Mouse (Mus musculus) C2C12 (cell line): Measurements from ENCODE around the gene Aasdh. TPM values are rescaled to one million over a fixed set of nuclear protein-coding genes. Genes with fewer than 3 reads are reported as not detected.
"Not testable (repeated sequence)": the region's sequence is repeated elsewhere in the genome, so short reads cannot be mapped to it uniquely, and the experiment has no call there.

Experiments used
- H3K27me3 ChIP-seq: one replicate; pipeline ENCODE4 v1.6.1; 2011; ENCODE audit not compliant: control insufficient read depth, insufficient read depth, insufficient read length
- H3K36me3 ChIP-seq: one replicate; pipeline ENCODE4 v1.6.1; 2011; ENCODE audit not compliant: control insufficient read depth, insufficient read depth
- H3K4me3 ChIP-seq: one replicate; pipeline ENCODE4 v1.5.1; 2011; ENCODE audit warnings: mild to moderate bottlenecking, control low read depth; ENCODE audit not compliant: poor library complexity, insufficient read depth, severe bottlenecking
- H3K79me2 ChIP-seq: one replicate; pipeline ENCODE4 v1.6.1; 2011; ENCODE audit not compliant: control insufficient read depth, insufficient read depth
- H3K79me3 ChIP-seq: one replicate; pipeline ENCODE4 v1.6.1; 2011; ENCODE audit warnings: low read depth, control low read depth
- H3ac ChIP-seq: one replicate; pipeline ENCODE3; 2011; ENCODE audit warnings: low read depth; ENCODE audit not compliant: control insufficient read depth, insufficient read length
- CEBPB ChIP-seq: IDR thresholded peaks from one replicate; pipeline ENCODE4 v1.6.1; 2011; ENCODE audit warnings: low read depth, mild to moderate bottlenecking, control low read depth, moderate library complexity
- CTCF ChIP-seq: IDR thresholded peaks from one replicate; pipeline ENCODE4 v1.5.1; 2011; ENCODE audit not compliant: control insufficient read depth, insufficient read depth, insufficient read length
- FOSL1 ChIP-seq: IDR thresholded peaks from one replicate; pipeline ENCODE4 v1.8.0; 2011; ENCODE audit warnings: mild to moderate bottlenecking, low read length; ENCODE audit not compliant: poor library complexity, insufficient read depth, severe bottlenecking
- MAX ChIP-seq: IDR thresholded peaks from one replicate; pipeline ENCODE4 v1.6.1; 2011; ENCODE audit warnings: mild to moderate bottlenecking, control low read depth
- MYOD1 ChIP-seq: IDR thresholded peaks from one replicate; pipeline ENCODE4 v1.6.1; 2011; ENCODE audit warnings: low read depth; ENCODE audit not compliant: control insufficient read depth, insufficient read length
- MYOG ChIP-seq: IDR thresholded peaks from one replicate; pipeline ENCODE4 v1.6.1; 2011; ENCODE audit not compliant: control insufficient read depth, insufficient read length; ENCODE audit errors: extremely low read depth
- USF1 ChIP-seq: IDR thresholded peaks from one replicate; pipeline ENCODE4 v1.6.1; 2011; ENCODE audit warnings: low read depth, mild to moderate bottlenecking, control low read depth, moderate library complexity
- polyA plus RNA-seq: library from polyadenylated mRNA; unstranded; fragments of >200 nt; fragmentation: generic; extraction: Trizol; gene quantifications from one replicate; pipeline ENCODE4 v1.2.1, GENCODE M21; 2012; ENCODE audit warnings: missing spikeins

Aasdh gene
- polyA plus RNA-seq, 1 experiment: 3.5 TPM

GRCm38 (mm10) chr5:76922833-76923232 is 17.5 kb upstream of the Aasdh start:
- H3ac ChIP-seq: no peak overlapping the region
- no peak overlapping the region for H3K4me3 ChIP-seq
- H3K27me3 ChIP-seq: no peaks in the 10 kb centered on the region
- H3K79me2 ChIP-seq: peaks cover 54% of the 10 kb centered on the region
- TF ChIP-seq MYOD1 (peak; percentile 52), FOSL1 (no peak)
- peaks cover 74% of the 10 kb centered on the region for H3K36me3 ChIP-seq
- peaks cover 26% of the 10 kb centered on the region for H3K79me3 ChIP-seq

GRCm38 (mm10) chr5:76912522-76912921 is 7.2 kb upstream of the Aasdh start:
- H3K4me3 ChIP-seq, H3K27me3 ChIP-seq, H3ac ChIP-seq, H3K79me3 ChIP-seq, H3K79me2 ChIP-seq: not testable (repeated sequence)
- peaks cover 41% of the 10 kb centered on the region for H3K36me3 ChIP-seq

GRCm38 (mm10) chr5:76910807-76911206 is 5.5 kb upstream of the Aasdh start:
- H3K79me2 ChIP-seq: no peaks in the 10 kb centered on the region
- no peak overlapping the region for H3K4me3 ChIP-seq
- H3K27me3 ChIP-seq: no peaks in the 10 kb centered on the region
- H3K36me3 ChIP-seq: peaks cover 27% of the 10 kb centered on the region
- TF ChIP-seq MAX: no peak
- TF ChIP-seq CTCF: no peak
- TF ChIP-seq FOSL1: no peak
- no peak for TF ChIP-seq USF1
- TF ChIP-seq MYOD1: no peak
- no peak for TF ChIP-seq CEBPB
- no peak for TF ChIP-seq MYOG
- H3K79me3 ChIP-seq: no peaks in the 10 kb centered on the region
- H3ac ChIP-seq: no peak overlapping the region

- no peaks in the 10 kb centered on the region for H3K36me3 ChIP-seq
- H3K79me3 ChIP-seq: no peaks in the 10 kb centered on the region
- TF ChIP-seq CTCF (no peak), MYOD1 (no peak)
- no peak overlapping the region for H3ac ChIP-seq
- H3K27me3 ChIP-seq: no peaks in the 10 kb centered on the region
- no peak overlapping the region for H3K4me3 ChIP-seq
- H3K79me2 ChIP-seq: peaks cover 5% of the 10 kb centered on the region
Measured at GRCm38 (mm10) chr5:76906155-76906499, 813 bp upstream of the Aasdh start.

GRCm38 (mm10) chr5:76904713-76905404 is 455 bp downstream of the Aasdh start:
- peak overlapping the region; percentile 67 for H3ac ChIP-seq
- no peak for TF ChIP-seq FOSL1
- TF ChIP-seq CTCF: no peak
- no peak for TF ChIP-seq MAX
- no peak for TF ChIP-seq USF1
- TF ChIP-seq MYOG: no peak
- no peak for TF ChIP-seq CEBPB
- no peak for TF ChIP-seq MYOD1
- no peaks in the 10 kb centered on the region for H3K27me3 ChIP-seq
- peak overlapping the region; percentile 53 for H3K4me3 ChIP-seq
- H3K79me3 ChIP-seq: no peaks in the 10 kb centered on the region
- H3K79me2 ChIP-seq: peaks cover 5% of the 10 kb centered on the region
- H3K36me3 ChIP-seq: no peaks in the 10 kb centered on the region

GRCm38 (mm10) chr5:76902131-76902530 is 3.2 kb downstream of the Aasdh start:
- no peak overlapping the region for H3ac ChIP-seq
- H3K79me2 ChIP-seq: peaks cover 5% of the 10 kb centered on the region
- H3K79me3 ChIP-seq: no peaks in the 10 kb centered on the region
- TF ChIP-seq MYOD1: no peak
- TF ChIP-seq MYOG: no peak
- TF ChIP-seq CTCF: no peak
- TF ChIP-seq USF1: no peak
- no peaks in the 10 kb centered on the region for H3K27me3 ChIP-seq
- no peak overlapping the region for H3K4me3 ChIP-seq
- no peaks in the 10 kb centered on the region for H3K36me3 ChIP-seq

GRCm38 (mm10) chr5:76893084-76893483 is 12.2 kb downstream of the Aasdh start:
- Histone ChIP-seq H3ac (no peak overlapping the region), H3K79me2 (no peaks in the 10 kb centered on the region), H3K79me3 (no peaks in the 10 kb centered on the region), H3K4me3 (no peak overlapping the region), H3K27me3 (no peaks in the 10 kb centered on the region), H3K36me3 (peaks cover 32% of the 10 kb centered on the region)
- TF ChIP-seq CEBPB (no peak), USF1 (no peak), CTCF (no peak), FOSL1 (no peak), MYOD1 (no peak), MAX (no peak)
